ENCODE assay signal across 30 mouse cellular contexts in the genomic region with DNA sequence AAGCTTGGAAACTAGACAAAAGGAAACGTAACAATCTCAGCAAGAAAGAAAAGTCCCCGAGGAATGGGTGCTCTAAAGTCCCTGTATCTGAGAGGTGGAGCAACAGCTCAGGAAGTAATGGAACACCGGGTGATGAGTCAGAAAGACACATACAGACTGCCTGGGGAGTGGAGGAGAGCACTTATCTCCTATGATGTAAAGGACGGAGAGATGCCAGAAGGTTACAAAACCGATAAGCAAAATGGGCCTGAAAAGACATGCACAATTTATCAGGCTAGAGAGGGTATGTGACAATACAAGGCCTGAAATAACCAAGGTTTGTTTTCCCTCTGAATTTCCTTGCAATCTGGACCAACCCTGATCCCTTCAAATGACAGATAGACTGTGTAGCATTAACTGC.
DNase-seq lines count a peak whose midpoint lies in the region; ATAC-seq and TF ChIP-seq lines count a peak whose summit lies in the region.
"Had no signal": no experiment of that assay in that cellular context is flagged by ENCODE, and none has a peak within 500 bp of the region (broad histone marks: within the 10 kb centered on the region; RNA-seq: fewer than 3 reads in every experiment).

No protein-coding gene starts in this region.

- H3K4me1 ChIP-seq in heart, postnatal 0 days (ENCODE audit: control insufficient read depth, insufficient read depth), result no peaks in the 10 kb centered on the region

- intact Hi-C loops in heart, postnatal 25 days (cut with DNase I), result no loop called here

- no peak overlapping the region for H3K27ac ChIP-seq in heart, postnatal 0 days (ENCODE audit: low read depth)
- H3K27ac ChIP-seq: embryonic facial prominence, embryonic 15.5 days; gastrocnemius, adult 2 months; heart, embryonic 15.5 days; hindbrain, embryonic 14.5 days; hindbrain, postnatal 0 days; kidney, postnatal 0 days had no signal

- no peak for TF ChIP-seq CTCF in heart, postnatal 0 days (IDR thresholded peaks at IDR 0.05; ENCODE audit: low read depth)

- no peaks in the 10 kb centered on the region for H3K27me3 ChIP-seq in heart, postnatal 0 days (ENCODE audit: control insufficient read depth, insufficient read depth, low read length)
- H3K27me3 ChIP-seq: embryonic facial prominence, embryonic 15.5 days; heart, embryonic 15.5 days had no signal

- 28% methylated on average over 5 of the region's 5 CpGs for WGBS in heart, postnatal 0 days

- no peaks in the 10 kb centered on the region for H3K36me3 ChIP-seq in heart, postnatal 0 days (replicated peaks; ENCODE audit: control insufficient read depth, insufficient read depth, low read length)
- H3K36me3 ChIP-seq: embryonic facial prominence, embryonic 15.5 days; heart, embryonic 15.5 days had no signal

- H3K4me3 ChIP-seq in heart, postnatal 0 days (ENCODE audit: low read depth, low read length), result no peak overlapping the region
- H3K4me3 ChIP-seq: embryonic facial prominence, embryonic 15.5 days; gastrocnemius, adult 2 months; heart, embryonic 15.5 days had no signal

- no peak overlapping the region for H3K4me2 ChIP-seq in heart, postnatal 0 days (ENCODE audit: low read depth, low read length)
- H3K4me2 ChIP-seq: embryonic facial prominence, embryonic 15.5 days; heart, embryonic 11.5 days; heart, embryonic 15.5 days; hindbrain, embryonic 14.5 days had no signal

- no peaks in the 10 kb centered on the region for H3K9me3 ChIP-seq in heart, postnatal 0 days (replicated peaks; ENCODE audit: control insufficient read depth, low read length)
- H3K9me3 ChIP-seq: embryonic facial prominence, embryonic 15.5 days; heart, embryonic 15.5 days had no signal

- no peak for TF ChIP-seq EP300 in heart, postnatal 0 days (IDR thresholded peaks at IDR 0.05; ENCODE audit: low read depth)

- ATAC-seq in heart, postnatal 0 days (ENCODE audit: insufficient read depth, low read depth), result no peak
- ATAC-seq in megakaryocyte progenitor cell, adult 5-6 weeks (replicated peaks; ENCODE audit: poor library complexity), result no peak
- ATAC-seq: activated CD4-positive, CD25-positive, alpha-beta regulatory T cell, adult 4 months; CD4-positive, CD25-positive, alpha-beta regulatory T cell, adult 4 months; forebrain, embryonic 14.5 days; forebrain, postnatal 0 days; hindbrain, postnatal 0 days; inflammation-experienced regulatory T-cells, adult 6 months; intestine, embryonic 16.5 days had no signal

- DNase-seq in adrenal gland, adult 8-10 months, result peak; percentile 44
- no peak for DNase-seq in adrenal gland, postnatal 10 days
- DNase-seq in heart, adult 11 months, result peak; percentile 68
- DNase-seq in heart, adult 9 months (ENCODE audit: low spot score in 2 of 2), result no peak
- DNase-seq in heart, postnatal 0 days (ENCODE audit: low spot score), result peak; percentile 12
- no peak for DNase-seq in heart, postnatal 25 days (ENCODE audit: low spot score)
- DNase-seq: cerebellum, adult 11-12 months; cerebellum, adult 8-10 months; cerebellum, postnatal 10 days; cerebellum, postnatal 36 days; embryo, embryonic 11 days; forebrain, postnatal 0 days; gastrocnemius, adult 2 months; gastrocnemius, postnatal 14 days; heart, adult 18-20 months; heart, postnatal 4 days; kidney, adult 18-20 months; kidney, adult 9 months had no signal

- H3K9ac ChIP-seq in heart, postnatal 0 days (replicated peaks; ENCODE audit: low read depth, low read length), result no peak overlapping the region
- H3K9ac ChIP-seq: embryonic facial prominence, embryonic 15.5 days; forebrain, postnatal 0 days; heart, embryonic 15.5 days; hindbrain, embryonic 14.5 days had no signal

Comparison
In these comparisons a context has a peak if more than half of its experiments do, and no peak if none do; other contexts are left out.
1. DNase-seq: peak in adrenal gland, adult 8-10 months (single experiment), heart, adult 11 months (single experiment) and heart, postnatal 0 days (single experiment); none in adrenal gland, postnatal 10 days (single experiment), heart, adult 9 months (0 of 2) and heart, postnatal 25 days (single experiment).